Mouse (Mus musculus) lung, embryonic 14.5 days (tissue): ENCODE results near the gene BC025920. TPM values are rescaled to one million over a fixed set of nuclear protein-coding genes. Genes with fewer than 3 reads are reported as not detected.

Experiments
- ATAC-seq: fragments of 200-750 bp; cut with Nextera tagmentation; 2 replicates; pipeline ENCODE4 v1.8.0; 2017; ENCODE audit warnings: mild to moderate bottlenecking, moderate TSS enrichment, moderate library complexity; ENCODE audit not compliant: insufficient read depth
- DNase-seq: peaks from one replicate; pipeline ENCODE4 v3.0.0-alpha.2; 2015
- H3K27ac ChIP-seq: fragments of 300-500 bp; sonication (generic); 2 replicates; pipeline ENCODE4 v1.5.1; 2014; ENCODE audit warnings: low read depth, mild to moderate bottlenecking, moderate library complexity
- H3K27me3 ChIP-seq: fragments of 300-500 bp; sonication (generic); 2 replicates; pipeline ENCODE4 v1.6.1; 2014; ENCODE audit warnings: low read length, control low read depth; ENCODE audit not compliant: insufficient read depth
- H3K36me3 ChIP-seq: fragments of 300-500 bp; sonication (generic); 2 replicates; pipeline ENCODE4 v1.6.1; 2014; ENCODE audit warnings: control low read depth; ENCODE audit not compliant: insufficient read depth
- H3K4me1 ChIP-seq: fragments of 300-500 bp; sonication (generic); 2 replicates; pipeline ENCODE4 v1.6.1; 2014; ENCODE audit warnings: antibody characterized with exemption, control low read depth; ENCODE audit not compliant: insufficient read depth
- H3K4me2 ChIP-seq: fragments of 300-500 bp; sonication (generic); 2 replicates; pipeline ENCODE4 v1.6.1; 2014; ENCODE audit warnings: mild to moderate bottlenecking
- H3K4me3 ChIP-seq: fragments of 300-500 bp; sonication (generic); 2 replicates; pipeline ENCODE4 v1.5.1; 2014; ENCODE audit warnings: low read depth, low read length
- H3K9ac ChIP-seq: fragments of 300-500 bp; sonication (generic); 2 replicates; pipeline ENCODE4 v1.6.1; 2014
- H3K9me3 ChIP-seq: fragments of 300-500 bp; sonication (generic); 2 replicates; pipeline ENCODE4 v1.6.1; 2016; ENCODE audit warnings: low read depth, low read length, control low read depth
- CTCF ChIP-seq: IDR thresholded peaks from 2 replicates; pipeline ENCODE4 v1.5.1; 2016; ENCODE audit warnings: antibody characterized with exemption, low read depth
- WGBS: fragments of 180-500 bp; shearing (Covaris S2); extraction: QIAGEN DNeasy Blood & Tissue Kit; methylation state at CpG from one replicate; pipeline ENCODE4 v1.1.7; 2014; 5-methylcytosine and 5-hydroxymethylcytosine counted together
- polyA plus RNA-seq: library from polyadenylated mRNA; unstranded; fragments of >200 nt; fragmentation: Nextera tagmentation; extraction: Ambion mirVana; gene quantifications from 2 replicates; pipeline ENCODE4 v1.2.1, GENCODE M21; 2014

BC025920 gene
- polyA plus RNA-seq, 1 experiment from 2014 or later = 0.61 TPM

- no peak for ATAC-seq
- Histone ChIP-seq H3K27me3 (peaks cover 7% of the 10 kb centered on the region; the same call in 1 of the 2 replicates), H3K9me3 (no peaks in the 10 kb centered on the region), H3K27ac (peak overlapping the region; percentile 95), H3K4me1 (peaks cover 52% of the 10 kb centered on the region), H3K9ac (no peak overlapping the region), H3K4me3 (no peak overlapping the region), H3K4me2 (peak overlapping the region; percentile 76), H3K36me3 (peaks cover 26% of the 10 kb centered on the region)
- 50% methylated on average over 9 of the region's 9 CpGs for WGBS
- no peak for TF ChIP-seq CTCF
- peak; percentile 31 for DNase-seq
These were observed 36.4 kb upstream of the BC025920 start for GRCm38 (mm10) chr10:81569507-81570237.

GRCm38 (mm10) chr10:81570238-81570800, 35.8 kb upstream of the BC025920 start:
- Histone ChIP-seq H3K27me3 (peaks cover 7% of the 10 kb centered on the region; the same call in 1 of the 2 replicates), H3K27ac (peak overlapping the region; percentile 95), H3K36me3 (peaks cover 19% of the 10 kb centered on the region), H3K9ac (peak overlapping the region; percentile 32), H3K4me1 (peaks cover 55% of the 10 kb centered on the region), H3K4me2 (peak overlapping the region; percentile 76), H3K9me3 (no peaks in the 10 kb centered on the region), H3K4me3 (peak overlapping the region; percentile 40)
- no peak for TF ChIP-seq CTCF
- WGBS = 1% methylated on average over 11 of the region's 11 CpGs
- DNase-seq (peak; percentile 26), ATAC-seq (peak; percentile 2)

GRCm38 (mm10) chr10:81570831-81571500, 35.1 kb upstream of the BC025920 start:
- under 1% methylated on average over 34 of the region's 34 CpGs for WGBS
- no peaks in the 10 kb centered on the region for H3K9me3 ChIP-seq
- H3K4me3 ChIP-seq = peak overlapping the region; percentile 40

GRCm38 (mm10) chr10:81571501-81571876, 34.6 kb upstream of the BC025920 start:
- Histone ChIP-seq H3K9me3 (no peaks in the 10 kb centered on the region), H3K4me1 (peaks cover 65% of the 10 kb centered on the region), H3K4me2 (peak overlapping the region; percentile 76), H3K36me3 (peaks cover 8% of the 10 kb centered on the region), H3K9ac (peak overlapping the region; percentile 33; the same call in 1 of the 2 replicates), H3K27me3 (peaks cover 13% of the 10 kb centered on the region; the same call in 1 of the 2 replicates), H3K4me3 (peak overlapping the region; percentile 40), H3K27ac (peak overlapping the region; percentile 95)
- ATAC-seq = peak; percentile 90
- no peak for TF ChIP-seq CTCF
- under 1% methylated on average over 18 of the region's 18 CpGs for WGBS
- peak; percentile 100 for DNase-seq

More at GRCm38 (mm10) chr10:81570831-81571500, 35.1 kb upstream of the BC025920 start:
- peaks cover 8% of the 10 kb centered on the region; the same call in 1 of the 2 replicates for H3K27me3 ChIP-seq
- peak overlapping the region; percentile 95 for H3K27ac ChIP-seq
- H3K4me2 ChIP-seq = peak overlapping the region; percentile 76
- peak; percentile 99 for DNase-seq
- peak; percentile 9; the same call in 1 of the 2 replicates for TF ChIP-seq CTCF
- H3K4me1 ChIP-seq = peaks cover 61% of the 10 kb centered on the region
- peak; percentile 65 for ATAC-seq
- H3K9ac ChIP-seq = peak overlapping the region; percentile 33
- peaks cover 13% of the 10 kb centered on the region for H3K36me3 ChIP-seq

GRCm38 (mm10) chr10:81572133-81572671, 33.9 kb upstream of the BC025920 start:
- peaks cover 65% of the 10 kb centered on the region for H3K4me1 ChIP-seq
- ATAC-seq = 0 out of 2 replicates have a peak, but pooled peaks have one; percentile 0
- H3K9ac ChIP-seq = peak overlapping the region; percentile 21; the same call in 1 of the 2 replicates
- no peaks in the 10 kb centered on the region for H3K9me3 ChIP-seq
- H3K27ac ChIP-seq = peak overlapping the region; percentile 79
- H3K4me2 ChIP-seq = peak overlapping the region; percentile 76
- WGBS = 11% methylated on average over 9 of the region's 9 CpGs
- TF ChIP-seq CTCF = no peak
- DNase-seq = no peak
- peak overlapping the region; percentile 40 for H3K4me3 ChIP-seq
- peaks cover under 1% of the 10 kb centered on the region; the same call in 1 of the 2 replicates for H3K36me3 ChIP-seq
- peaks cover 13% of the 10 kb centered on the region; the same call in 1 of the 2 replicates for H3K27me3 ChIP-seq

GRCm38 (mm10) chr10:81572975-81573374, 33.1 kb upstream of the BC025920 start:
- Histone ChIP-seq H3K4me1 (peaks cover 65% of the 10 kb centered on the region), H3K9ac (no peak overlapping the region), H3K4me3 (no peak overlapping the region), H3K27ac (peak overlapping the region; percentile 79), H3K9me3 (no peaks in the 10 kb centered on the region), H3K27me3 (peaks cover 13% of the 10 kb centered on the region; the same call in 1 of the 2 replicates), H3K4me2 (peak overlapping the region; percentile 76), H3K36me3 (no peaks in the 10 kb centered on the region)
- 8% methylated on average over 9 of the region's 9 CpGs for WGBS
- ATAC-seq = no peak
- DNase-seq = peak; percentile 67
- TF ChIP-seq CTCF = no peak
